Mouse (Mus musculus) embryo, embryonic 10 days (tissue): ENCODE data around the gene Fgfr2.

Experiments
- DNase-seq: peaks from one replicate; pipeline ENCODE4 v3.0.0-alpha.2; 2015; ENCODE audit warnings: low spot score

The Fgfr2 gene

GRCm38 (mm10) chr7:133123244-133123998, at the start of gene Fgfr2:
Fgfr2 (minus strand) TSS chr7:133123350.
- DNase-seq = peak; percentile 87

DNA sequence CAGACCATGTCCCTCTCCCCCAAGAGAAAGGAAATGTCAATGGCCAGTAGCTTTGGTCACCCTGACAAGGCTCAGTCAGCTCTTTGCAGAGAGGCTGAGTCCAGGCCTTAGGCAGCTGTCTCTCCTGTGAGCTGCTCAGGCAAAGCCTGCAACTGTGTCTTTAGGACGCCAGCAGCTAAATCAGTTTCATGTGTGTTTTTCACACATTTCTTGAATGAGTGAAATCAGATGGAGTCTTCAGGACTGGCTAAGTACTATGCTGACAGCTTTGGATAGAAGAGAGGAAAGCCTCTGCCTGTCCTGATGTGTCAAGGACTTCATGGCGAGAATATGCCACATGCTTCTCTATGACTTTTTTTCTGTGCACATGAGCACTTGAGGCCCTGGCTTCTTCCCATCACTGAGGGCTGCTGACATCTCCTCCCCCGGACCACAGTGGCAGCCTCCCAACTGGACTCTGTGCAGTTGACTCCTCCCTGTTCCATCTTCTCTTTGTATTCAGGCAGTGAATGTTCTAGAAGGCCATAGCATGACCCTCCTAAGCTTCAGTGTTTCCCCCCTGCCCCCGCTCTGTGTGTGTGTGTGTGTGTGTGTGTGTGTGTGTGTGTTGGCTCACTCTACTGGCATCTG, 48.4 kb upstream of the Fgfr2 start:
- no peak for DNase-seq

GRCm38 (mm10) chr7:133168928-133169327, 45.8 kb upstream of the Fgfr2 start:
- no peak for DNase-seq

- DNase-seq = no peak
These were observed 44.8 kb upstream of the Fgfr2 start for GRCm38 (mm10) chr7:133167903-133168302.

GRCm38 (mm10) chr7:133164770-133165169, 41.6 kb upstream of the Fgfr2 start:
- no peak for DNase-seq

DNA sequence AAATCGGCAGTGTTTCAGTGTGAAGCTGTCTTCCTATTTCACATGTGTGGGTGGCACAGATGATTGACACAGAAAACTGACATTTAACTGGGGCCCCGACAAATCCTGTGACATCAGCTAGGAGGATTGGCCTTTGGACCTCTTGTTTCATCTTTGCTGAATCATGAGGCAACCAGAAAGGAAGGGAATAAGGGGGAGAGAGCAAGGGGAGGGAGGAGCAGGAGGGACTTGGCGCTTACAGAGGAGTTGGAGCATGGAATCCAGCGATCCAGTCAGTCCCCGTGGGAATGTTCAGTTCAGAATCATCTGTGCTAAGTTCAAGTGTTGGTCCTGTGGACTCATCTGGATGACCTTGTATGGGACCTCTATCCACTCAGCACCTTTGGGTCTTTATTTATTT, 39.9 kb upstream of the Fgfr2 start:
- no peak for DNase-seq

DNA sequence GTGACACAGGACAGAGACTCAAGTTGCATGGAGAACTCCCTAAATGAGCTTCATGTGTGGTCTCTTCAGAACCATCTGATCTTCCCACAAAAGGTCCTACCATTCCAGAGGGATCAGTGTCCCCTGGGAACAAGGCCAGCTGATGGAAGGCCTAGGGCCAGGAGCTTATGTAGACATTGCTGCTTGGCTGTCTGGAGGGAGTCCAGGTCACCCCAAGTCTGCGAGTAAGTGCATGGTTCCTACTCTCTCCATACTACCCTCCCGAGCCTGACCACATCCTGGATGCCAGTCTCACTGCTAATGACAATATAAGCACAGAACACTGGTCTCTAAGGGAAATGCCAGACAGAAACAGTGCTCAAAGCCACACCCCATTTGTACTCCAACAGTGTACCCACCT, 39.0 kb upstream of the Fgfr2 start:
- no peak for DNase-seq

- peak; percentile 7 for DNase-seq
These were observed 38.4 kb upstream of the Fgfr2 start for GRCm38 (mm10) chr7:133161362-133162080.

DNA sequence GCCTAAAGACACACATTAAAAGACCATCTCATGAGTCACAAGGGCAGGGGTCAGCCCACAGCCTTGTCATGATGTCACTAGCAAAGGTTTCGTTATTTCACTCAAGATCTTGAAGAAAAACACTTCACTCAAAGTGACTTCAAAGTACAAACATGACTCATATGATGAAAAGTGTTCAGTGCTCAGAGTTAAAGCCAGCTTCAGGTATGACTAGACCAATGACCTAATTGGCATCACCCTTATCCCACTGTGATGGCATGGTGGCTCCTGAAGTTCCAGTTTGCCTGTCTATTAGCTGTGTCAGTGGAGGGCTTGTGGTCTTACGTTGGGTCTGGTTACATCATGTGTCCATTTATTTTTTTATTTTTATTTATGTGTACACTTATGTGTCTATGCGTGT, 36.4 kb upstream of the Fgfr2 start:
- DNase-seq = no peak

- no peak for DNase-seq
These were observed 32.5 kb upstream of the Fgfr2 start for GRCm38 (mm10) chr7:133155621-133156020.

DNA sequence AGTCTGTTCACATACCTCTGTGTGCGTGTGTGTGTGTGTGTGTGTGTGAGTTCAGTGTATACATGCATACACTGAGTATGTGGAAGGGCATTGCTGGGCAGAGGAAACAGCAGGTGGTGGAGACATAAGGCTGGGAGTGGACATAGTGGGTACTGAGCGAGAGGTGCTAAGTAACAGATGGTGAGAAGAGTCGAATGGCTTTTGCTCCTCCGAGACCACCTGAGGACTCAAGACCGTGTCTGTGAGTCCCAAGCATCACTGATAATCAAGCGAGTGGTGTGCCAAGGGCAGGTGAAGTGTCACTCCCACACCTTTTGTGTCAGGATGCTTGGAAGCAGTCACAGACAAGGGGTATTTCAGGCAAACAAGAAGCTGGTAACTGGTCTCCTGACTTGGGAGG, 31.7 kb upstream of the Fgfr2 start:
- no peak for DNase-seq

DNA sequence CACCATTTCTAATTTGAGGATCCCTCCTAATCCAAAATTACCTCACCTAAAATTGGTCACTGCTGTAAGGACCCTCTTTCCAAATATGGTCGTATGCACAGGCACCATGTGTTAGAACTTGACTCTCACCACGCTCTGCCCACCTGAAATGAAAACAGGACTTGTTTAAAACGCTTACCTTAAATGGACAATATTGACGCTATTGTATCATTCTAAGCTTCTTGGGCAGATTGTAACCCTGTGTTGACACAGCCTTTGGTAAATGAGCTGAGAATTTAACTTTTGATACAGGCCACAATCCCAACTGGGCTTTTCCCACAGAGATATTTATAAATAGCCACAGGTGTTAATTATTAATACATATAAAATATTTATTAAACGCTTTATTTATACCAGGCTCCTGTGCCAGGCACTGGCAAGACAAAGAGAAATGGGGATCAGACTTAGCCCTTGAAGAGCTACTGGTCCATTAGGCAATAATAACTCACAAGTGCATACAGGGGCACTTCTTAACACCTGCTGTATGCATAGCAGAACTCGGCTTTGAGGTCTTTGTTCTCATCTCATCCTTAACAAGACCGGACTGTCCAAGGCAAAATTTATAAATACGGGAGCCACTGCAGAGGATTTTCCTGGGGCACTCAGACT, 16.7 kb upstream of the Fgfr2 start:
- DNase-seq = no peak

- peak; percentile 46 for DNase-seq
These were observed 10.4 kb upstream of the Fgfr2 start for GRCm38 (mm10) chr7:133133552-133133951.

DNA sequence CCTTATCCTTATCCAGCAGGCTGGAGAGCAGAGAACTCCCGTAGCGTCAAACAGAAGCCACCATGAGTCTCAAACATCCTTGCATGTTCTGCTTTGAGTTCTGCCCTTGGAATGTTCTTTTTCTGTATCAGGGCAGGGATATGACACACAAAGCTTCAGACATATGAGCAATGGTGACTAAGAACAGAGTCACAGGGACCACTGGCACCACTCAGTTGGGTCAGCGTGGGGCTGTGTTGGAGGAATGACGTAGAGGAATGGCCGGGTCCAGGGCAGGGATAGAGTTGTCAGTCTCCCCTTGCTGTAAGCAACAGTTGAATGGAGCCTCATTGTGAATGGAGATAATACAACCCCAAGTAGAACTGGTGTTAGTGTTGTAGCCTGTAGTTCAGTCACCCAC, 9.6 kb upstream of the Fgfr2 start:
- no peak for DNase-seq

DNA sequence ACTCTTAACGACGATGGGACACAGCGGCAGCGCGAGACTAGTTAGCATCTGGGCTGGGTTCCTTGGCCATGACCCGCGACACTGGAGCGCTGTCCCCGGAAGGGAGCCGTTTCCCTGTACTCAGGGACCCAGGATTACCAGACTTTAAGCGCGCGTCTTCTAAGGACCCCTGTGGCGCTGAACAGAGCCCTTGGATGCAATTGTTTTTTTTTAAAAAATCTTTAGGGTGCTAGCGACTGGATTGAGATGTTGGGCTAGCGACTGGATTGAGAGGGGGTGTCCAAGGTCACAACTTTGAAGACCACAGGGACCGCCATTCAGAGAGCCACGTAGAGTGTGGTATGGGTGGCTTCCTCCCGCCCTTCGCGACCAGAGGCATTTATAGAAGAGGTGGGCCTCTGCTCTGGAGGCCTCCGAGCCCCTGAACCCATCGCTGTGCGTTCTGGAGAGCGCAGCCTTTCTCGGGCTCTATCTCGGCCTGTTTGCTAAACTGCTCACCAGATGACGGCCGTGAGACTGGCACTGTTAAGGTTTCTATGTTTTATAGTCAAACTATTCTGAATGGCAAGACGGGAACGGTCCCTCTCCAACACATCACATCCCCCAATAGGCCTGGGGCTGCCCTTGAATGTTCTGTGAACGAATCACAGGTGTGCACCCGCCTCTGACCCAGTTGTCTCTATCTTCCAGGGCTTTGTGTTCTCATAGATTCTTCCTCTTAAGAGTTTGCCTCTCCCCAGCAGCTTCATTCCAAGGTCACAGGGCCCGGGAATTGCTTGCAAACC, 1.7 kb upstream of the Fgfr2 start:
- DNase-seq = peak; percentile 49

DNA sequence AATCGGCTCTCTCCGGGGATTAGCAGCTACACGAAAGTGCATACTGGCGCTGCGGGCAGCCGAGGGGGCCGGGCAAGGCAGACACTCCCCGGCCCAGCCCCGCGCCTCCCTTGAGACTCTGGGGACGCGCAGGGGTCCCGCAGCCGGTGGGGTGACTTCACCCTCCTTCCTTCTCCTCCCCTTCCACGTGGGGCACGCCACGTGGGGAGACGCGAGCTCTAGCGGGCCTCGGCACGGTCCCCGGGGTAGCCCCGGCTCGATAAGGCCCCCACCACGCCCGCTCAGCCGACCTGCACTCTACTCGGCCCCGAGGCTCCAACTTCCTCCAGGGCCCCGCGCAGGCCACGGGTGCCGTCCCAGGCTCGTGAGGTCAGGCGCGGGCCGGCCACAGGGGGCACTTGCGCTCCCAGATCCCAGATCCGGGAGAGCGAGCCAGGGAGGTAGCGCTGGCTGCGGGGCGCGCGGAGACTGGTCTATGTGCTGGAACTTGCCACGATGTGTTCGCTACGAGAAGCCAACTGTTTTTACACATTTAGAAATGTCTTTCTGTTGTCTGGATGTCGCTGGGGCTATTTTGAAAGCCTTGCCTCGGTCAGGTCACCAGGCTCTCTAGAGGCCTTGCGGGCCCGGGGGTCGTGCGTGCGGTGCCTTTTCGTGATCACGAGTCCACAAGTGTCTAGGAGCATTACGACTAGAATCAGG, 1.0 kb upstream of the Fgfr2 start, which contains the start of gene Ctbp2:
Ctbp2 (minus strand) TSS at position 356 of the 702 bp plus-strand sequence.
- DNase-seq = peak; percentile 87

- peak; percentile 63 for DNase-seq
These were observed 539 bp downstream of the Fgfr2 start for GRCm38 (mm10) chr7:133122379-133123243.

- peak; percentile 61 for DNase-seq
These were observed 1.3 kb downstream of the Fgfr2 start for GRCm38 (mm10) chr7:133121661-133122378.

DNA sequence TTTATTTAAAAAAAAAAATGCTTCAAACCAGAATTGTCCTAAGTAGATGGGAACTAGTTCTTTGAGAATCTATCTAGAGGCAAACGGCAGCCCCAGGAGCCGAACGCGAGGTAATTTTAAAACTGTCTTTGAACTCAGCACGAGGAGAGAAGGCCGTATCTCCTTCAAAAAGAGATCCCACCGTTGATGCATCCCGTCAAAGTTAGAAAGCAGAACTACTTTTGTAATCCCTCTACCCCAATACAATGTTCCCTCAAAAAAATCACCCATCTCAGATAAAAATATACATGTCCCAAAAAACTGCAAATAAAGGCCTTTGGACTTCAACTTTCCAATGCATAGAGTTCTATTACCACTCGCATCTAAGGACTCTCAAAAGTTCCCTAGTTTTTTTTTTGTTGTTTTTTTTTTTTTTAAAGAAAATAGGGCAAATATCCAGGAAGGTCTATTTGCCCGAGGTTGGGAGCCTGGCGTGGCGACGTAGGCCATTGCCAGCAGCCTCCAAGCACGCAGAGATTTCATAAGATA, 2.0 kb downstream of the Fgfr2 start:
- DNase-seq = no peak
